Mouse (Mus musculus): ENCODE results near the gene Fbxl14. TPM values are rescaled to one million over a fixed set of nuclear protein-coding genes. Genes with fewer than 3 reads are reported as not detected.

Gene Fbxl14
- polyA plus RNA-seq, 1 experiment from 2014 or later, result 4.1 TPM

- no peaks in the 10 kb centered on the region for H3K27me3 ChIP-seq (replicated peaks)
- no peaks in the 10 kb centered on the region for H3K9me3 ChIP-seq (replicated peaks)
- ATAC-seq (ENCODE audit: insufficient number of reproducible peaks, low FRiP score), result 0 out of 2 replicates have a peak, but pooled peaks have one; percentile 60
- H3K4me3 ChIP-seq, result peak overlapping the region; percentile 48
- peak overlapping the region; percentile 75 for H3K4me2 ChIP-seq
- 5% methylated on average over 19 of the region's 23 CpGs for WGBS
- peaks cover 16% of the 10 kb centered on the region for H3K4me1 ChIP-seq (replicated peaks)
- peak overlapping the region; percentile 43 for H3K9ac ChIP-seq
- no peak overlapping the region for H3K27ac ChIP-seq (ENCODE audit: poor library complexity, severe bottlenecking)
- no peaks in the 10 kb centered on the region for H3K36me3 ChIP-seq
Measured at GRCm38 (mm10) chr6:119449060-119449499, 30.4 kb upstream of the Fbxl14 start.

GRCm38 (mm10) chr6:119450965-119451943, 28.2 kb upstream of the Fbxl14 start:
- WGBS, result 38% methylated on average over 14 of the region's 14 CpGs
- H3K9ac ChIP-seq, result no peak overlapping the region; the same call in 1 of the 2 replicates

DNA sequence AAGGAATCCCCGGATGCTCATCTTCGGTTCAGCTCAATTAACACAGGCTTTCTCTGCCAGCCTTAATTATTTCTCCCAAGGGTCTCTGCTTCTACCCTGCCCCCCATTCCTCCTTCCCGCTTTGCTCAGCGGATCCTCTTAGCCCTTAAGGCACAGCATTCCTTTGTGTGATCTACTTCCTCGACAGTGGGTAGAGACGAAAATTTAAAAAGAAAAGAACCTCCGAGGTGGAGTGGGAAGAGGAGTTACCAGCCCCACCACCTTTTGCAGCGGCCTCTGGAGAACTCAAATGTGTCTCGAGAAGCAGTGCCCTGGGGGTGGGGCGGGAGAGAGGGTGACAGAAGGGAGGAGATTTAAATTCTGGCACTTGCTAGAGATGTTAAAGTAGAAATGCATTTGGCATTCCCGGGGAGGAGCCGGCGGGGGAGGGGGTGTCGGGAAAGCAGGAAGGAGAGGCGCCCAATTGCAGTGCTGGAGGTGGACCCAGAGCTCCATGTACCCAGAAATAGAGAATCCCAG, 27.4 kb upstream of the Fbxl14 start:
- ATAC-seq (ENCODE audit: insufficient number of reproducible peaks, low FRiP score), result peak; percentile 49; the same call in 1 of the 2 replicates
- H3K27ac ChIP-seq (ENCODE audit: poor library complexity, severe bottlenecking), result peak overlapping the region; percentile 66

More at GRCm38 (mm10) chr6:119450965-119451943, 28.2 kb upstream of the Fbxl14 start:
- no peaks in the 10 kb centered on the region for H3K36me3 ChIP-seq
- H3K27ac ChIP-seq (ENCODE audit: poor library complexity, severe bottlenecking), result no peak overlapping the region
- ATAC-seq (ENCODE audit: insufficient number of reproducible peaks, low FRiP score), result no peak
- H3K4me2 ChIP-seq, result peak overlapping the region; percentile 84
- H3K9me3 ChIP-seq (replicated peaks), result no peaks in the 10 kb centered on the region
- H3K4me3 ChIP-seq, result peak overlapping the region; percentile 46
- no peaks in the 10 kb centered on the region for H3K27me3 ChIP-seq (replicated peaks)
- peaks cover 20% of the 10 kb centered on the region for H3K4me1 ChIP-seq (replicated peaks)

GRCm38 (mm10) chr6:119458166-119458565, 21.3 kb upstream of the Fbxl14 start:
- no peak overlapping the region for H3K9ac ChIP-seq
- H3K27ac ChIP-seq (ENCODE audit: poor library complexity, severe bottlenecking), result no peak overlapping the region
- H3K9me3 ChIP-seq (replicated peaks), result no peaks in the 10 kb centered on the region
- no peaks in the 10 kb centered on the region for H3K36me3 ChIP-seq
- WGBS, result 55% methylated on average over 8 of the region's 8 CpGs
- peaks cover 4% of the 10 kb centered on the region; the same call in 1 of the 2 replicates for H3K4me1 ChIP-seq (replicated peaks)
- H3K27me3 ChIP-seq (replicated peaks), result no peaks in the 10 kb centered on the region
- H3K4me3 ChIP-seq, result no peak overlapping the region
- ATAC-seq (ENCODE audit: insufficient number of reproducible peaks, low FRiP score), result no peak
- H3K4me2 ChIP-seq, result no peak overlapping the region

More for the DNA sequence above, 27.4 kb upstream of the Fbxl14 start:
- Histone ChIP-seq H3K36me3 (no peaks in the 10 kb centered on the region), H3K4me2 (peak overlapping the region; percentile 84), H3K27me3 (replicated peaks) (no peaks in the 10 kb centered on the region), H3K9me3 (replicated peaks) (no peaks in the 10 kb centered on the region), H3K4me1 (replicated peaks) (peaks cover 20% of the 10 kb centered on the region), H3K4me3 (peak overlapping the region; percentile 46), H3K9ac (peak overlapping the region; percentile 56)
- 0% methylated on average over 15 of the region's 15 CpGs for WGBS

DNA sequence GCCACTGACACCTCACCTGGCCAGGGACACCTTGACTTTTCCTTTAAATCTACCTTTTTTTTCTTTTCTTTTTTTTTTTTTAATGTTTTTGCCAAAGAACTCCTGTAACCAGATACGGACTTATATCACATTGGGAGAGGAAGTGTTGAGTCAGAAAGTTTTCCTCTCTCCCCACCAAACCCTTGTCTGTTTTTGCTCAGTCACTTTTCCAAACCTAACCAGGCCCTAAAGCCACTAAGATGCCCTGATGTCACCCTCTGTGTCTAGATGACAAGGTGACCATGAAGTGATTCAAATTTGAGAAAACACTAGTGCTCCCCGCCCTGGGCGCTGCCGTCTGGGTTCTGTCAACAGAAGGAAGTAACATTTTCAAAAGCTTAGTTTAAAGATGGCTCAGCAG, 20.4 kb upstream of the Fbxl14 start:
- Histone ChIP-seq H3K4me3 (no peak overlapping the region), H3K4me1 (replicated peaks) (peaks cover 4% of the 10 kb centered on the region; the same call in 1 of the 2 replicates), H3K27me3 (replicated peaks) (no peaks in the 10 kb centered on the region), H3K36me3 (no peaks in the 10 kb centered on the region), H3K9me3 (replicated peaks) (no peaks in the 10 kb centered on the region), H3K9ac (no peak overlapping the region), H3K4me2 (no peak overlapping the region), H3K27ac (ENCODE audit: poor library complexity, severe bottlenecking) (no peak overlapping the region)
- WGBS, result 75% methylated on average over 4 of the region's 4 CpGs
- no peak for ATAC-seq (ENCODE audit: insufficient number of reproducible peaks, low FRiP score)

DNA sequence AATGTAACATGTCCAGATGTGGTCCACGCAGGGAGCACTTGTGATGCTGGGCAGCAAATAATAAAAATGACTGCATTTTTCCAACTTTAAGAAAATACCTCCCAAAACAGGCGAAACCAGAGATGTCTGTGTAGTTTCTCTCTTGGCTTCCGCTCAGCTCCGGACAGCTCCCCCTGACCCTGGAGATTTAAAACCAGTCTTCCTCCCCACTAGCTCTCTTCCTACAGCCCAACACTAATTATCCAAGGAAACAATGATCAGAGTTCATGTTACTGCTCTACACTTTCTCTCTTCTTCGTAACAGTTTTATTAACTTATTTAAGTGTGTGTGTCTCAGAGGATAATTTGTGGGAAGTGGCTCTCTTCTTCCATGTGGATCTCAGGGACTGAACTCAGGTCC, 19.1 kb upstream of the Fbxl14 start:
- Histone ChIP-seq H3K4me3 (no peak overlapping the region), H3K9me3 (replicated peaks) (no peaks in the 10 kb centered on the region), H3K27ac (ENCODE audit: poor library complexity, severe bottlenecking) (no peak overlapping the region), H3K9ac (no peak overlapping the region), H3K4me2 (no peak overlapping the region), H3K36me3 (no peaks in the 10 kb centered on the region), H3K4me1 (replicated peaks) (no peaks in the 10 kb centered on the region), H3K27me3 (replicated peaks) (no peaks in the 10 kb centered on the region)
- WGBS, result 79% methylated on average over 5 of the region's 5 CpGs
- no peak for ATAC-seq (ENCODE audit: insufficient number of reproducible peaks, low FRiP score)

DNA sequence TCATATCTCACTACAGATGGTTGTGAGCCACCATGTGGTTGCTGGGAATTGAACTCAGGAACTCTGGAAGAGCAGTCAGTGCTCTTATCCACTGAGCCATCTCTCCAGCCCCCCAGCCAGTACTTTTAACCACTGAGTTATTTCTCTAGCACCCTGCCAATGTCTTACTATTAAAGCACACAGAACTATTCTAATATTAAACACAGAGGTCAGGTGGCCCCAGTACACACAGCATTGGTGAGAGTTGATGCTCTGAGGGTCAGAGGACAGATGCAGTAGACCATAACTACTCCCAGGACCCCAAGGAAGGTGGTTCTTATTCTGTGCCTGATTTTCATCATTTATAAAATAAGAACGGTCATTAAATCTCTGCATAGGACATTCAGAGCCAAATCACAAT, 13.3 kb upstream of the Fbxl14 start:
- no peaks in the 10 kb centered on the region for H3K9me3 ChIP-seq (replicated peaks)
- H3K4me3 ChIP-seq, result no peak overlapping the region
- H3K4me2 ChIP-seq, result no peak overlapping the region
- no peaks in the 10 kb centered on the region for H3K27me3 ChIP-seq (replicated peaks)
- H3K36me3 ChIP-seq, result no peaks in the 10 kb centered on the region
- no peak for ATAC-seq (ENCODE audit: insufficient number of reproducible peaks, low FRiP score)
- no peak overlapping the region for H3K27ac ChIP-seq (ENCODE audit: poor library complexity, severe bottlenecking)
- 98% methylated on average over 1 of the region's 1 CpGs for WGBS
- H3K4me1 ChIP-seq (replicated peaks), result peaks cover 17% of the 10 kb centered on the region
- no peak overlapping the region for H3K9ac ChIP-seq

DNA sequence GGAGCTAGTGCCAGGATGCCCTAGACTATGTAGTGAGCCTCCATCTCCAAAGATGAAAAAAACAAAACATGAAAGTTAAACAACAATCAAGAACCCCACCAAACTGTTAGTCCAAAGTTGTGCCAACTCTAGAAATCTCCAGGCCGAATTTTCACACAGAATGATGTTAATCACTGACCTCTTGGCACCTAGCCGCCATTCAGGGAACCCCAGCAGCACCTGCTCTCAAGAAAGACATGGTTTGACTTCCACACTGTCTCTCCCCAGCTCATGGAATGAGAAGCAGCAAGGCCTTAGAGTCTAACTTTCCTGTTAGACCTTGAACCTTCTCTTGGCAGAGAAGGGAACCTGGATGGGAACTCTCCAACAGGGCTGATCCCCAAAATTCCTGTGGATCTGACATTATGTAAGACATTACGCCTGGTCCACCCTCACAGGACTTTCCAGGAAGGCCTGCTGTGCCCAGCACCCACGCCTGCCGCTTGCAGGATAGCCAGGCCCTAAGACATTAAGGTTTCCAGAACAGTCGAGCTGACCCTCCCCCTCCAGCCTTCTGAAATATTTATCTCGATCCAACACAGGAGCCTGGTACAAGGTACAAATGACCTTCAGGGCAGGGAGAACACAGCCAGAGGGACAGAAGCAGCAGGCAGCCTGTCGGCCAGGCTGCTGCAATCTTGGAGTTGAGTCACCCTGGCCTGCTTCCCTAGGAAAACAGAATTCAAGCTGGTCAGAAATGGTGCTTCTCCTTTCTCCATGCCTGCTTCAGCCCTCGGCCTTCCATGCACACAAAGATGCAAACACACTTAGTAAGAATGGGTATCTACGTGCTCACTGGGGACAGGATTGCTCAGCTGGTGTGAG, 12.3 kb upstream of the Fbxl14 start:
- Histone ChIP-seq H3K4me2 (no peak overlapping the region), H3K27ac (ENCODE audit: poor library complexity, severe bottlenecking) (peak overlapping the region; percentile 88), H3K4me1 (replicated peaks) (peaks cover 17% of the 10 kb centered on the region), H3K36me3 (no peaks in the 10 kb centered on the region), H3K9ac (peak overlapping the region; percentile 58; the same call in 1 of the 2 replicates), H3K4me3 (no peak overlapping the region), H3K27me3 (replicated peaks) (no peaks in the 10 kb centered on the region), H3K9me3 (replicated peaks) (no peaks in the 10 kb centered on the region)
- 35% methylated on average over 10 of the region's 10 CpGs for WGBS
- ATAC-seq (ENCODE audit: insufficient number of reproducible peaks, low FRiP score), result no peak

DNA sequence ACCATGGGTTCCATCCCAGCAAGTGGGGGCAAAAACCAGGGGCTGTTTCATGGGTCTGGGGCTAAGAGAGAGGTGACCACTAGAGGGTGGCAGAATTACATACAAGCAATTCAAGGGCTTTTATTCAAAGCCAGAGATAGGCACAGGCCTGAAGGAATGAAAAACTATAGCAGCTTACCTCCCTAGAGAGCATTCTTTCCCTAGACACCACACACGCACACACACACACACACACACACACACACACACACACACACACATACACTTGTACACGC, 11.7 kb upstream of the Fbxl14 start:
- no peak for ATAC-seq (ENCODE audit: insufficient number of reproducible peaks, low FRiP score)
- WGBS, result 71% methylated on average over 2 of the region's 2 CpGs
- Histone ChIP-seq H3K4me2 (no peak overlapping the region), H3K36me3 (no peaks in the 10 kb centered on the region), H3K4me1 (replicated peaks) (peaks cover 17% of the 10 kb centered on the region), H3K4me3 (no peak overlapping the region), H3K27ac (ENCODE audit: poor library complexity, severe bottlenecking) (peak overlapping the region; percentile 88), H3K27me3 (replicated peaks) (no peaks in the 10 kb centered on the region), H3K9ac (peak overlapping the region; percentile 58; the same call in 1 of the 2 replicates), H3K9me3 (replicated peaks) (no peaks in the 10 kb centered on the region)

DNA sequence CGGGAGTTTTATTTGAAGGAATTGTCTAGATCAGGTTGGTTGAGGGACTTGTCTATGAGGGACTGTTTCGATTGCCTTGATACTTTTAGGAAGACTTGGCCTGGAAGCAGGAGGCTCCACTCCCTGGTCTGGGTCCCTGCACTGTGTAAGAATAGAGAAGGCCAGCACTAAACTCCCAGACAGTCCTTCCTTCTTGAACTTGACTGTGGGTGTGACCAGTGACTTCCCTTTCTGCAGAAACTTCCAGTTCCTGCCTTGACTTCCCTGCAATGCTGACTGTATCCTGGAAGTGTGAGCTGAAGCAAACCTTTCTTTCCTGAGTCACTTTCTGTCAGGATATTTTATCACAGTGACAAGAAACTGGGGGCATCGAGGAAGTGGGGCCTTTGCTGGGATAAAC, 8.7 kb upstream of the Fbxl14 start:
- Histone ChIP-seq H3K36me3 (no peaks in the 10 kb centered on the region), H3K27me3 (replicated peaks) (no peaks in the 10 kb centered on the region), H3K27ac (ENCODE audit: poor library complexity, severe bottlenecking) (no peak overlapping the region), H3K9me3 (replicated peaks) (no peaks in the 10 kb centered on the region), H3K4me1 (replicated peaks) (peaks cover 26% of the 10 kb centered on the region), H3K4me3 (no peak overlapping the region), H3K9ac (no peak overlapping the region), H3K4me2 (no peak overlapping the region)
- WGBS, result 83% methylated on average over 3 of the region's 3 CpGs
- no peak for ATAC-seq (ENCODE audit: insufficient number of reproducible peaks, low FRiP score)

- Histone ChIP-seq H3K4me2 (no peak overlapping the region), H3K27ac (ENCODE audit: poor library complexity, severe bottlenecking) (no peak overlapping the region), H3K27me3 (replicated peaks) (no peaks in the 10 kb centered on the region), H3K4me3 (no peak overlapping the region), H3K9me3 (replicated peaks) (no peaks in the 10 kb centered on the region), H3K36me3 (no peaks in the 10 kb centered on the region), H3K9ac (no peak overlapping the region), H3K4me1 (replicated peaks) (peaks cover 24% of the 10 kb centered on the region)
- WGBS, result 33% methylated on average over 5 of the region's 5 CpGs
- ATAC-seq (ENCODE audit: insufficient number of reproducible peaks, low FRiP score), result no peak
Measured at GRCm38 (mm10) chr6:119472135-119472534, 7.3 kb upstream of the Fbxl14 start.

All from heart, embryonic 12.5 days (tissue).